Mouse (Mus musculus) G1E (cell line): ENCODE measurements around the gene Zc3hav1.

Experiments used
- CTCF ChIP-seq: IDR thresholded peaks from 2 replicates; pipeline ENCODE4 v1.5.1; 2012; ENCODE audit warnings: low read depth, low read length, inconsistent platforms, mixed read lengths
- GATA1 ChIP-seq: IDR thresholded peaks from 2 replicates; pipeline ENCODE4 v1.6.1; 2012; ENCODE audit warnings: borderline replicate concordance, low read length, inconsistent platforms, mixed read lengths
- GATA2 ChIP-seq: IDR thresholded peaks from 2 replicates; pipeline ENCODE4 v1.6.1; 2012; ENCODE audit warnings: low read depth, low read length, inconsistent platforms, borderline replicate concordance
- TAL1 ChIP-seq: conservative IDR thresholded peaks from 2 replicates; pipeline ENCODE4 v1.6.1; 2012; ENCODE audit warnings: low read depth, low read length, inconsistent platforms, mixed read lengths

GRCm38 (mm10) chr6:38257506-38257905 is 96.9 kb downstream of the Zc3hav1 start:
- TF ChIP-seq GATA1 (no peak), CTCF (no peak), GATA2 (no peak), TAL1 (no peak)
